13 mouse cellular contexts compared by ENCODE assay signal in genomic region chr16:92653816-92654215, GRCm38 (mm10).
DNase-seq lines count a peak whose midpoint lies in the region; ATAC-seq and TF ChIP-seq lines count a peak whose summit lies in the region.
"Had no signal": no experiment of that assay in that cellular context is flagged by ENCODE, and none has a peak within 500 bp of the region (broad histone marks: within the 10 kb centered on the region; RNA-seq: fewer than 3 reads in every experiment).

No protein-coding gene starts in this region.

- no peaks in the 10 kb centered on the region for H3K9me3 ChIP-seq in forebrain, postnatal 0 days (ENCODE audit: low read length)
- no peaks in the 10 kb centered on the region for H3K9me3 ChIP-seq in forebrain, embryonic 13.5 days (replicated peaks)
- H3K9me3 ChIP-seq: heart, embryonic 12.5 days had no signal

- no peak overlapping the region for H3K9ac ChIP-seq in forebrain, postnatal 0 days
- no peak overlapping the region for H3K9ac ChIP-seq in forebrain, embryonic 13.5 days
- H3K9ac ChIP-seq: heart, embryonic 12.5 days; liver, embryonic 14.5 days had no signal

- H3K4me1 ChIP-seq in forebrain, postnatal 0 days (ENCODE audit: insufficient read depth), result no peaks in the 10 kb centered on the region
- H3K4me1 ChIP-seq in forebrain, embryonic 13.5 days, result peaks cover 6% of the 10 kb centered on the region
- H3K4me1 ChIP-seq in embryonic fibroblast, embryonic 13.5 days (ENCODE audit: control insufficient read depth, insufficient read depth, low read length), result peaks cover 7% of the 10 kb centered on the region
- H3K4me1 ChIP-seq in cerebellum, adult 2 months (ENCODE audit: control insufficient read depth, insufficient read depth, low read length), result no peaks in the 10 kb centered on the region

- H3K36me3 ChIP-seq in forebrain, postnatal 0 days (ENCODE audit: insufficient read depth), result no peaks in the 10 kb centered on the region
- H3K36me3 ChIP-seq in forebrain, embryonic 13.5 days (ENCODE audit: poor library complexity, severe bottlenecking), result no peaks in the 10 kb centered on the region
- H3K36me3 ChIP-seq: heart, embryonic 12.5 days had no signal

- no peak for TF ChIP-seq POLR2A in embryonic fibroblast, embryonic 13.5 days (IDR thresholded peaks at IDR 0.05; ENCODE audit: low read depth, low read length)
- no peak for TF ChIP-seq POLR2A in cerebellum, adult 2 months (IDR thresholded peaks at IDR 0.05; ENCODE audit: borderline replicate concordance, insufficient read depth, low read length)

- no peaks in the 10 kb centered on the region for H3K27me3 ChIP-seq in forebrain, postnatal 0 days (ENCODE audit: insufficient read depth, low read length)
- no peaks in the 10 kb centered on the region for H3K27me3 ChIP-seq in forebrain, embryonic 13.5 days
- no peaks in the 10 kb centered on the region for H3K27me3 ChIP-seq in cerebellum, adult 2 months (ENCODE audit: control insufficient read depth, insufficient read depth, low read length)

- H3K27ac ChIP-seq in forebrain, postnatal 0 days (ENCODE audit: low read depth, low read length), result no peak overlapping the region
- no peak overlapping the region for H3K27ac ChIP-seq in forebrain, embryonic 13.5 days
- H3K27ac ChIP-seq in embryonic fibroblast, embryonic 13.5 days (ENCODE audit: insufficient read depth, low read length), result 0 out of 2 replicates have a peak overlapping the region, but pooled peaks have one; percentile 1
- no peak overlapping the region for H3K27ac ChIP-seq in cerebellum, adult 2 months (ENCODE audit: insufficient read depth, low read length)
- H3K27ac ChIP-seq: liver, embryonic 14.5 days had no signal

- H3K4me3 ChIP-seq in forebrain, postnatal 0 days (ENCODE audit: low read depth, low read length), result no peak overlapping the region
- H3K4me3 ChIP-seq in forebrain, embryonic 13.5 days, result no peak overlapping the region
- no peak overlapping the region for H3K4me3 ChIP-seq in embryonic fibroblast, embryonic 13.5 days (ENCODE audit: insufficient read depth, low read length)
- no peak overlapping the region for H3K4me3 ChIP-seq in cerebellum, adult 2 months (replicated peaks; ENCODE audit: insufficient read depth, low read depth, low read length)
- H3K4me3 ChIP-seq: heart, embryonic 12.5 days had no signal

- no peak for TF ChIP-seq CTCF in forebrain, postnatal 0 days (IDR thresholded peaks at IDR 0.05; ENCODE audit: low read depth)
- TF ChIP-seq CTCF in embryonic fibroblast, embryonic 13.5 days (IDR thresholded peaks at IDR 0.05; ENCODE audit: borderline replicate concordance, insufficient read depth, low read length), result no peak
- no peak for TF ChIP-seq CTCF in cerebellum, adult 2 months (IDR thresholded peaks at IDR 0.05; ENCODE audit: borderline replicate concordance, insufficient read depth, low read depth, low read length)

- peak; percentile 34; the same call in 1 of the 2 replicates for ATAC-seq in forebrain, postnatal 0 days
- ATAC-seq in forebrain, embryonic 13.5 days, result no peak
- peak; percentile 82 for ATAC-seq in megakaryocyte, adult 5-6 weeks (ENCODE audit: poor library complexity, severe bottlenecking)
- ATAC-seq: forebrain, embryonic 14.5 days had no signal

- no peak overlapping the region for H3K4me2 ChIP-seq in forebrain, postnatal 0 days (ENCODE audit: low read depth)
- no peak overlapping the region for H3K4me2 ChIP-seq in forebrain, embryonic 13.5 days
- H3K4me2 ChIP-seq: heart, embryonic 12.5 days had no signal

- 50% methylated on average over 5 of the region's 5 CpGs for WGBS in forebrain, postnatal 0 days
- WGBS in forebrain, embryonic 13.5 days, result 64% methylated on average over 5 of the region's 5 CpGs
- 63% methylated on average over 5 of the region's 5 CpGs for WGBS in cerebellum, adult 2 months

- intact Hi-C loops in heart, postnatal 14 days (cut with DNase I), result no loop called here

- no peak for DNase-seq in forebrain, postnatal 0 days
- DNase-seq in 416B (ENCODE audit: low read depth), result peak; percentile 90
- no peak for DNase-seq in cerebellum, adult 2 months
- no peak for DNase-seq in heart, adult 9 months (ENCODE audit: low spot score in 2 of 2)
- DNase-seq in heart, postnatal 14 days, result no peak
- DNase-seq: adrenal gland, postnatal 14 days; cerebellum, adult 9-10 months had no signal
